Mouse (Mus musculus) embryonic fibroblast, embryonic 13.5 days (primary cell): ENCODE data around the gene Olfr1442.

Source experiments
- CTCF ChIP-seq: IDR thresholded peaks from 2 replicates; pipeline ENCODE4 v1.5.1; 2011; ENCODE audit warnings: mild to moderate bottlenecking, control low read depth, low read length, moderate library complexity, borderline replicate concordance; ENCODE audit not compliant: insufficient read depth
- POLR2A ChIP-seq: IDR thresholded peaks from 2 replicates; pipeline ENCODE4 v1.6.1; 2011; ENCODE audit warnings: low read depth, mild to moderate bottlenecking, control low read depth, low read length, moderate library complexity

- TF ChIP-seq POLR2A: no peak
- no peak for TF ChIP-seq CTCF
Observed at GRCm38 (mm10) chr19:12719189-12719588, 49.0 kb downstream of the Olfr1442 start.
